Mouse (Mus musculus): ENCODE data around the gene Sgcb. TPM values are rescaled to one million over a fixed set of nuclear protein-coding genes. Genes with fewer than 3 reads are reported as not detected.
A peak's percentile ranks its signal among the peaks of the same experiment; 100 is the strongest.

The Sgcb gene
- polyA plus RNA-seq, 1 experiment, result 1.1 TPM

GRCm38 (mm10) chr5:73633141-73633540 is 14.4 kb downstream of the Sgcb start:
- Histone ChIP-seq H3K4me3 (ENCODE audit: low read depth, low read length) (no peak overlapping the region), H3K36me3 (ENCODE audit: control insufficient read depth, insufficient read depth, low read length) (0 out of 2 replicates have a peak, but pooled peaks cover 2% of the 10 kb centered on the region), H3K27me3 (ENCODE audit: control insufficient read depth, insufficient read depth, low read length) (no peaks in the 10 kb centered on the region), H3K27ac (ENCODE audit: insufficient read depth, low read depth, low read length) (no peak overlapping the region), H3K4me1 (ENCODE audit: control insufficient read depth, insufficient read depth, insufficient read length, low read length) (peaks cover 10% of the 10 kb centered on the region; the same call in 1 of the 2 replicates)
- WGBS, result 56% methylated on average over 8 of the region's 8 CpGs
- TF ChIP-seq CTCF (IDR thresholded peaks at IDR 0.05; ENCODE audit: extremely low read depth, insufficient read length, insufficient replicate concordance, low read depth, low read length) (peak; percentile 82; the same call in 1 of the 2 replicates), POLR2A (IDR thresholded peaks at IDR 0.05; ENCODE audit: low read depth, low read length) (no peak)

- WGBS, result 70% methylated on average over 8 of the region's 8 CpGs
- no peaks in the 10 kb centered on the region for H3K27me3 ChIP-seq (ENCODE audit: control insufficient read depth, insufficient read depth, low read length)
- 0 out of 2 replicates have a peak, but pooled peaks cover 2% of the 10 kb centered on the region for H3K36me3 ChIP-seq (ENCODE audit: control insufficient read depth, insufficient read depth, low read length)
- no peak within 1 kb of the TSS for H3K27ac ChIP-seq (ENCODE audit: insufficient read depth, low read depth, low read length)
- H3K4me3 ChIP-seq (ENCODE audit: low read depth, low read length), result no peak within 1 kb of the TSS
- peaks cover 14% of the 10 kb centered on the region for H3K4me1 ChIP-seq (ENCODE audit: control insufficient read depth, insufficient read depth, insufficient read length, low read length)
- TF ChIP-seq POLR2A (IDR thresholded peaks at IDR 0.05; ENCODE audit: low read depth, low read length) (no peak), CTCF (IDR thresholded peaks at IDR 0.05; ENCODE audit: extremely low read depth, insufficient read length, insufficient replicate concordance, low read depth, low read length) (no peak)
Measured at GRCm38 (mm10) chr5:73632291-73632690, 15.3 kb downstream of the Sgcb start, which contains the start of gene Lrrc66. TSS of gene Lrrc66 (minus strand) at chr5:73632526.

- 75% methylated on average over 10 of the region's 10 CpGs for WGBS
- TF ChIP-seq CTCF (IDR thresholded peaks at IDR 0.05; ENCODE audit: extremely low read depth, insufficient read length, insufficient replicate concordance, low read depth, low read length) (no peak), POLR2A (IDR thresholded peaks at IDR 0.05; ENCODE audit: low read depth, low read length) (no peak)
- no peak overlapping the region for H3K4me3 ChIP-seq (ENCODE audit: low read depth, low read length)
- peaks cover 17% of the 10 kb centered on the region for H3K4me1 ChIP-seq (ENCODE audit: control insufficient read depth, insufficient read depth, insufficient read length, low read length)
- 0 out of 2 replicates have a peak, but pooled peaks cover 2% of the 10 kb centered on the region for H3K36me3 ChIP-seq (ENCODE audit: control insufficient read depth, insufficient read depth, low read length)
- H3K27me3 ChIP-seq (ENCODE audit: control insufficient read depth, insufficient read depth, low read length), result no peaks in the 10 kb centered on the region
- peak overlapping the region; percentile 95; the same call in 1 of the 2 replicates for H3K27ac ChIP-seq (ENCODE audit: insufficient read depth, low read depth, low read length)
Measured at GRCm38 (mm10) chr5:73631001-73631558, 16.5 kb downstream of the Sgcb start.

- TF ChIP-seq POLR2A (IDR thresholded peaks at IDR 0.05; ENCODE audit: low read depth, low read length) (peak; percentile 72; the same call in 1 of the 2 replicates), CTCF (IDR thresholded peaks at IDR 0.05; ENCODE audit: extremely low read depth, insufficient read length, insufficient replicate concordance, low read depth, low read length) (no peak)
- H3K27me3 ChIP-seq (ENCODE audit: control insufficient read depth, insufficient read depth, low read length), result no peaks in the 10 kb centered on the region
- H3K4me1 ChIP-seq (ENCODE audit: control insufficient read depth, insufficient read depth, insufficient read length, low read length), result peaks cover 22% of the 10 kb centered on the region
- 0 out of 2 replicates have a peak, but pooled peaks cover 2% of the 10 kb centered on the region for H3K36me3 ChIP-seq (ENCODE audit: control insufficient read depth, insufficient read depth, low read length)
- H3K27ac ChIP-seq (ENCODE audit: insufficient read depth, low read depth, low read length), result peak overlapping the region; percentile 95
- 16% methylated on average over 5 of the region's 5 CpGs for WGBS
- H3K4me3 ChIP-seq (ENCODE audit: low read depth, low read length), result no peak overlapping the region
Measured at GRCm38 (mm10) chr5:73630141-73630540, 17.4 kb downstream of the Sgcb start.

GRCm38 (mm10) chr5:73627991-73628390 is 19.6 kb downstream of the Sgcb start:
- Histone ChIP-seq H3K36me3 (ENCODE audit: control insufficient read depth, insufficient read depth, low read length) (peaks cover 3% of the 10 kb centered on the region; the same call in 1 of the 2 replicates), H3K4me3 (ENCODE audit: low read depth, low read length) (peak overlapping the region; percentile 45), H3K27me3 (ENCODE audit: control insufficient read depth, insufficient read depth, low read length) (no peaks in the 10 kb centered on the region), H3K4me1 (ENCODE audit: control insufficient read depth, insufficient read depth, insufficient read length, low read length) (peaks cover 31% of the 10 kb centered on the region), H3K27ac (ENCODE audit: insufficient read depth, low read depth, low read length) (0 out of 2 replicates have a peak overlapping the region, but pooled peaks have one; percentile 18)
- WGBS, result 76% methylated on average over 15 of the region's 15 CpGs
- TF ChIP-seq CTCF (IDR thresholded peaks at IDR 0.05; ENCODE audit: extremely low read depth, insufficient read length, insufficient replicate concordance, low read depth, low read length) (no peak), POLR2A (IDR thresholded peaks at IDR 0.05; ENCODE audit: low read depth, low read length) (no peak)

- peak overlapping the region; percentile 36 for H3K27ac ChIP-seq (ENCODE audit: insufficient read depth, low read depth, low read length)
- TF ChIP-seq CTCF (IDR thresholded peaks at IDR 0.05; ENCODE audit: extremely low read depth, insufficient read length, insufficient replicate concordance, low read depth, low read length) (no peak), POLR2A (IDR thresholded peaks at IDR 0.05; ENCODE audit: low read depth, low read length) (no peak)
- 76% methylated on average over 4 of the region's 4 CpGs for WGBS
- H3K36me3 ChIP-seq (ENCODE audit: control insufficient read depth, insufficient read depth, low read length), result peaks cover 3% of the 10 kb centered on the region; the same call in 1 of the 2 replicates
- no peaks in the 10 kb centered on the region for H3K27me3 ChIP-seq (ENCODE audit: control insufficient read depth, insufficient read depth, low read length)
- H3K4me1 ChIP-seq (ENCODE audit: control insufficient read depth, insufficient read depth, insufficient read length, low read length), result peaks cover 33% of the 10 kb centered on the region
- H3K4me3 ChIP-seq (ENCODE audit: low read depth, low read length), result peak overlapping the region; percentile 36
Measured at GRCm38 (mm10) chr5:73627559-73627958, 20.0 kb downstream of the Sgcb start.

GRCm38 (mm10) chr5:73626842-73627241 is 20.7 kb downstream of the Sgcb start:
- peaks cover 35% of the 10 kb centered on the region for H3K4me1 ChIP-seq (ENCODE audit: control insufficient read depth, insufficient read depth, insufficient read length, low read length)
- H3K27ac ChIP-seq (ENCODE audit: insufficient read depth, low read depth, low read length), result 0 out of 2 replicates have a peak overlapping the region, but pooled peaks have one; percentile 9
- TF ChIP-seq CTCF (IDR thresholded peaks at IDR 0.05; ENCODE audit: extremely low read depth, insufficient read length, insufficient replicate concordance, low read depth, low read length) (no peak), POLR2A (IDR thresholded peaks at IDR 0.05; ENCODE audit: low read depth, low read length) (no peak)
- no peak overlapping the region for H3K4me3 ChIP-seq (ENCODE audit: low read depth, low read length)
- 68% methylated on average over 7 of the region's 7 CpGs for WGBS
- peaks cover 3% of the 10 kb centered on the region; the same call in 1 of the 2 replicates for H3K36me3 ChIP-seq (ENCODE audit: control insufficient read depth, insufficient read depth, low read length)
- no peaks in the 10 kb centered on the region for H3K27me3 ChIP-seq (ENCODE audit: control insufficient read depth, insufficient read depth, low read length)
